ENCODE assay signal across 21 mouse cellular contexts in the genomic region with DNA sequence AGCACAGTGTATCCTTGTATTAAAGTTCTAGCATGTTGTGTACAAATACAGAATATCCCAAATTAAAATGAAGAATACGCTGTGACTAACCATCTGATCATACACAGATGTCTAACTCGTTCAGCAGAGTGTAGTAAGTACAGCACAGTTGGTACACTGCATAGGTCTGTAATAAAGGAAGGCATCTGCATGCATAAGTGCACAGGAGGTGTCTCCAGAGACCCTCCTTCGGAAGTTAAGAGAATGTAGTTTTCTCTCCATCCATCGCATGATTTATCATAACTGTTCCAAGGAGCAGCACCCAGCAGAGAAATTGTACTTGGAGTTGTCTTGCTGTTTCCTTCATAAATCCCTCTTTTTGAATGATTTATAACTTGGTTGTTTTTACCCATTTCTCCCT.
"Had no signal": no experiment of that assay in that cellular context is flagged by ENCODE, and none has a peak within 500 bp of the region (broad histone marks: within the 10 kb centered on the region; RNA-seq: fewer than 3 reads in every experiment).

No protein-coding gene starts in this region.

- H3K4me2 ChIP-seq: liver, embryonic 12.5 days; lung, embryonic 14.5 days; midbrain, embryonic 11.5 days; midbrain, embryonic 13.5 days; midbrain, embryonic 15.5 days; neural tube, embryonic 13.5 days had no signal

- H3K27ac ChIP-seq: liver, embryonic 12.5 days; liver, embryonic 14.5 days; macrophage; midbrain, embryonic 13.5 days; midbrain, embryonic 15.5 days; neural tube, embryonic 13.5 days had no signal

- H3K4me3 ChIP-seq: liver, embryonic 12.5 days; megakaryocyte, embryonic 14.5 days; midbrain, embryonic 13.5 days; midbrain, embryonic 15.5 days; myocyte; neural tube, embryonic 13.5 days had no signal

- H3K36me3 ChIP-seq: liver, embryonic 12.5 days; midbrain, embryonic 13.5 days; midbrain, embryonic 15.5 days; neural tube, embryonic 13.5 days had no signal

- H3K9ac ChIP-seq: liver, embryonic 12.5 days; liver, embryonic 14.5 days; lung, embryonic 14.5 days; midbrain, embryonic 13.5 days; midbrain, embryonic 15.5 days; neural tube, embryonic 13.5 days had no signal

- H3K9me3 ChIP-seq: liver, embryonic 12.5 days; megakaryocyte, embryonic 14.5 days; midbrain, embryonic 13.5 days; midbrain, embryonic 15.5 days; neural tube, embryonic 13.5 days had no signal

- ATAC-seq: liver, embryonic 12.5 days; midbrain, embryonic 13.5 days; midbrain, embryonic 15.5 days had no signal

- H3K4me1 ChIP-seq: liver, embryonic 12.5 days; megakaryocyte, embryonic 14.5 days; midbrain, embryonic 13.5 days; midbrain, embryonic 15.5 days; neural tube, embryonic 13.5 days had no signal

- H3K27me3 ChIP-seq: liver, embryonic 12.5 days; megakaryocyte, embryonic 14.5 days; midbrain, embryonic 13.5 days; midbrain, embryonic 15.5 days; neural tube, embryonic 13.5 days had no signal

- DNase-seq: lung, adult 18-20 months; lung, embryonic 14.5 days; lung, postnatal 14 days; lung, postnatal 36 days; retina, postnatal 1 day; right cerebral cortex, adult 18-20 months; right cerebral cortex, postnatal 25 days; right cerebral cortex, postnatal 4 days; spleen, adult 18-20 months; thymus, adult 18-20 months; thymus, postnatal 14 days; thymus, postnatal 36 days had no signal
